In the genomic region with DNA sequence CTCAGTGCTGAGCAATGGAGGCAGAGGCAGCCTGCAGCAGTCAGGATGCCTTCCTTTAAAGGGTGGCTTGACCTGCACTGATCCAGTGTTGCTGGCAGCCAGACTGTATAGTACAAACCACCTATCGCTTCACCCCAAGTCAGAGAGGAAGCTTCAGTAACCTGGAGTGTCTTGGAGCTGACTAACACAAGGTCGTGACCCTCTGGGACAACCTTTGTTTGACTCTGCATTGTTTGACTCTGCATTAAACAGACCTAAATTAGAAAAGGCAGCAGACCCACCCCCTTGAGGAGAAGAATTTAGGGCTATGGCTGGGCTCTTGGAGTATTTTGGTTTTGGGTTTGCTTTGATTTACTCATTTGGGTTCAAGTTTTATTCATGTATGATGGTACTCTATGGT, we compare ENCODE assay signal across 21 mouse cellular contexts.
"Had no signal": no experiment of that assay in that cellular context is flagged by ENCODE, and none has a peak within 500 bp of the region (broad histone marks: within the 10 kb centered on the region; RNA-seq: fewer than 3 reads in every experiment).

No protein-coding gene starts in this region.

- DNase-seq: kidney, postnatal 25 days; layer of hippocampus, adult 9-11 months; liver; liver, embryonic 13.5 days; lung, embryonic 14.5 days; midbrain, embryonic 14.5 days; right cerebral cortex, adult 18-20 months; right cerebral cortex, postnatal 14 days; right cerebral cortex, postnatal 4 days; thymus, adult 2 months; thymus, postnatal 14 days; thymus, postnatal 4 days had no signal

- H3K27me3 ChIP-seq: limb, embryonic 13.5 days; liver, embryonic 13.5 days had no signal

- H3K4me2 ChIP-seq: limb, embryonic 13.5 days; liver, embryonic 13.5 days; lung, embryonic 14.5 days had no signal

- H3K27ac ChIP-seq: kidney, postnatal 0 days; layer of hippocampus, adult 2 months; limb, embryonic 10.5 days; limb, embryonic 13.5 days; liver, embryonic 13.5 days; macrophage; midbrain, embryonic 10.5 days; stomach, postnatal 0 days had no signal

- H3K9ac ChIP-seq: limb, embryonic 13.5 days; liver, embryonic 13.5 days; lung, embryonic 14.5 days had no signal

- H3K36me3 ChIP-seq: limb, embryonic 10.5 days; liver, embryonic 13.5 days; midbrain, embryonic 10.5 days had no signal

- H3K4me3 ChIP-seq: layer of hippocampus, adult 2 months; limb, embryonic 10.5 days; limb, embryonic 13.5 days; liver, embryonic 13.5 days; megakaryocyte, embryonic 14.5 days; midbrain, embryonic 10.5 days had no signal

- H3K9me3 ChIP-seq: limb, embryonic 10.5 days; limb, embryonic 13.5 days; liver, embryonic 13.5 days; megakaryocyte, embryonic 14.5 days; midbrain, embryonic 10.5 days had no signal

- ATAC-seq: lung, postnatal 0 days had no signal

- H3K4me1 ChIP-seq: limb, embryonic 10.5 days; limb, embryonic 13.5 days; liver, embryonic 13.5 days; megakaryocyte, embryonic 14.5 days had no signal
